Mouse (Mus musculus): Measurements from ENCODE around the gene Lrrn3.

Lrrn3 gene

GRCm38 (mm10) chr12:41486331-41486730 is at the start of gene Lrrn3:
Gene Lrrn3, minus strand, starts transcription at chr12:41486431.
- no peak for DNase-seq

GRCm38 (mm10) chr12:41528410-41528809 is 42.2 kb upstream of the Lrrn3 start:
- no peak for DNase-seq

- no peak for DNase-seq
Measured at GRCm38 (mm10) chr12:41526688-41527087, 40.5 kb upstream of the Lrrn3 start.

- DNase-seq, result no peak
Measured at GRCm38 (mm10) chr12:41521671-41522070, 35.4 kb upstream of the Lrrn3 start.

GRCm38 (mm10) chr12:41520326-41520725 is 34.1 kb upstream of the Lrrn3 start:
- no peak for DNase-seq

GRCm38 (mm10) chr12:41518897-41519296 is 32.7 kb upstream of the Lrrn3 start:
- peak; percentile 34 for DNase-seq

GRCm38 (mm10) chr12:41510588-41510987 is 24.4 kb upstream of the Lrrn3 start:
- no peak for DNase-seq

GRCm38 (mm10) chr12:41508610-41509009 is 22.4 kb upstream of the Lrrn3 start:
- no peak for DNase-seq

GRCm38 (mm10) chr12:41500049-41500820 is 14.0 kb upstream of the Lrrn3 start:
- peak; percentile 19 for DNase-seq

GRCm38 (mm10) chr12:41494620-41495019 is 8.4 kb upstream of the Lrrn3 start:
- DNase-seq, result peak; percentile 59

- DNase-seq, result peak; percentile 59
Measured at GRCm38 (mm10) chr12:41487005-41487404, 774 bp upstream of the Lrrn3 start.

GRCm38 (mm10) chr12:41485512-41486215 is 567 bp downstream of the Lrrn3 start:
- DNase-seq, result peak; percentile 63

GRCm38 (mm10) chr12:41484689-41485511 is 1.3 kb downstream of the Lrrn3 start:
- DNase-seq, result no peak

- DNase-seq, result no peak
Measured at GRCm38 (mm10) chr12:41483593-41484451, 2.4 kb downstream of the Lrrn3 start.

- DNase-seq, result no peak
Measured at GRCm38 (mm10) chr12:41483091-41483592, 3.1 kb downstream of the Lrrn3 start.

GRCm38 (mm10) chr12:41481486-41481885 is 4.7 kb downstream of the Lrrn3 start:
- DNase-seq, result no peak

GRCm38 (mm10) chr12:41469096-41469801 is 17.0 kb downstream of the Lrrn3 start:
- peak; percentile 4 for DNase-seq

GRCm38 (mm10) chr12:41468374-41468991 is 17.7 kb downstream of the Lrrn3 start:
- DNase-seq, result no peak

- peak; percentile 18 for DNase-seq
Measured at GRCm38 (mm10) chr12:41438446-41438845, 47.8 kb downstream of the Lrrn3 start.

- DNase-seq, result no peak
Measured at GRCm38 (mm10) chr12:41436206-41436985, 49.8 kb downstream of the Lrrn3 start.
